Mouse (Mus musculus) kidney, postnatal 25 days (tissue): Measurements from ENCODE around the gene Mapk10.

Experiments used
- DNase-seq, 2 experiments: peaks; one replicate each; pipeline ENCODE4 v3.0.0; 2021; ENCODE audit warnings: mixed read lengths in 2 of 2

The Mapk10 gene

DNA sequence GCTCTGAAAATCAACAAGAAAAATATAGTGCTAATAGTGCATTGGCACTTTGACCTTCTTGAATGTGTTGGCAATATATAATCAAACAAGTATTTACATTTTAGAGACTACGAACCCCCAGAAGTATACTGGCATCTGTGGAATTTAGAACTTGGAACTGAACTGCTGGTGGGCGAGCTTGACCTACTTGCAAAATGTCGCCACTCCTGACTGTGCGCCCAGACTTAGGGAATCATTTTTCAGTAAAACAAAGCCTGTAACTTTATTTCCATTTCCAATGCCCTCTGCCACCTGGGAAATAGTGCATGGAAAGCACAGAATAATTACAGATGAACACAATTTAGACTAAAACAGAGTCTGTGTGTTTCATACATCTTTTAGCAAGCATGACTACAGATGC, 163.1 kb downstream of the Mapk10 start:
- no peak for DNase-seq

GRCm38 (mm10) chr5:103037752-103038151, 173.4 kb downstream of the Mapk10 start:
- no peak for DNase-seq

DNA sequence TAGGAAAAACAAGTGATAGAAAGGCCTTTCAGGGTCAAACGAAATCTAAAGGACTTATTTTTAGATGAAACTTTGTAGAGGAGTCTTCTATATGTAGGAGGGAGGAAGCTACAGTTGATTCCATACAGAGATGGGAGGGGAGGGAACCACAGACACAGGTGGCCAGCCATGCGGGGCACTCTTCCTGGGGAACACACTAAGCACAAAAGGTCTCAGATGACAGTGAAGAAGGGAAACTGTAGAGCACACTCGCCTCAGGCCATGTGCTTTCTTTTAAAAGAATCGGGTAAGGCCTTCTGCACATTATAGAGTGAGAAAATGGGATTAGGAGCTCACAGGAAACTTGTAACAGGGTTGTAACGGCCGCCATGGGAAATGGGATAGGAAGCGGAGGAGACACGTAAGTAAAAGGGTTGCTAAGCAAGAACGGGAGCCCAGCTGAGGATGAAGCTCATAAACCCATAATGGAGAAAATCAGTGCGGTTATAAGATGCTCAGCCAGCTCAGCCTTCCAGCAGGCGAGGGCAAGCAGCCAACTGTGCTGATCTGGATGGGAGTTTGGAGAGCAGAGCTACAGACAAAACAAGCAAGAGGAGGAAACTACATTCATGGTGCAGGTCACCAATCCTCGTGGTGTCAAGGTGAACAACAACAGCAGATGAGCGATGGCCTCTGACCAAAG, 182.1 kb downstream of the Mapk10 start:
- peak; percentile 21 to 42 for DNase-seq

GRCm38 (mm10) chr5:103022504-103023172, 188.5 kb downstream of the Mapk10 start:
- DNase-seq = no peak

DNA sequence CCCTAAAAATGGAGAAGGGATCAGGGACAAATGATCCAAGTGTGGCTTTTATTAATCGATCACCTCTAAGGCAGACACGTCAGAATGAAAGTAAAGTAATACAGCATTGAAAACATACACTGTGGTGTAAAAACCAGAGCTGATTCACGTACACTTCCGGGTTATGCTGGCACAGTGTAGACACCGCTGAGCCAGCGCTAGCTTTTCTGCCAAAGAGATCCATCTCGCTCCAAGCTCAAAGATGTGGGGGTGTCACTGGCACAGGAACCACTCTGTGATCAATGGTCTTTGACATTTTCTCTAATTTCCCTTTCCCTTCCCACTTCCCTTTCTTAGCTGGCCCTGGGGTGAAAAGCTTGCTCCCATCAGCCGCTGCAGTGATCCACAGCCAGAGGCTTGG, 189.7 kb downstream of the Mapk10 start:
- no peak for DNase-seq

DNA sequence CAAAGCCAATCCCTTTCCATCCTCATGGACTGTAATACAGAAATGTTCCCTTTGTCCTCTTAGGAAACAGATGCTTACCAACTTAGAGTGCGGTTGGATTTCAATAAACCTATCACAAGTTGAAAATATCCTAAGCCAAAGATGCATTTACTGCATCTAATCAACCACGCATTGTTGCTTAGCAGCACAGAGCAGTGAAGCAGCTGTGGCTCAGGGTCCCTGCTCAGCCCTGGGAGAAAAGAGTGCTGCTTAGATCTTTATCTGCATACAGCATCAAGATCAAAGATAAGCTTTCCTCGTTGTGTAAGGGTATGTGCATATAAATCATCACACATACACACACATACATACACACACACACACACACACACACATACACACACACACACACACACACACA, 190.2 kb downstream of the Mapk10 start:
- no peak for DNase-seq

- no peak for DNase-seq
Observed at GRCm38 (mm10) chr5:103020127-103020526, 191.0 kb downstream of the Mapk10 start.

DNA sequence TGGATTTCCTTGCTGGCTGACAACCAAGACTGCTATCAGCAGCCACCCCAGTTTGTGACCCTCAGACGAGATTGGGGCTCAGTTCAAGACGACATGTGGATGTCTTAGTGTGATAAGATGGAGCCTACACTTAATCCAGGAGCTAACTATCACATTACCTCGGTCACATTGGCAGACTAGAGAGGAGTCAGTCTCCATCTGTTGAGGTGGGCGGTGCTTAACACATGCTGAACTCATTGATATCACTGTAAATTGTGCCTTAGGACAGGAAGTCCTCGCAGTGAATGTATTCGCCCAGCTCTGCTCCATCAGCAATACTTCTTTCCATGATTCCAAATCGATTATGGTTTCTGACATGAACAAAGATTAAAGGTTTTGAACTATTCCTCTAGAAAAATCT, 193.5 kb downstream of the Mapk10 start:
- DNase-seq = no peak

DNA sequence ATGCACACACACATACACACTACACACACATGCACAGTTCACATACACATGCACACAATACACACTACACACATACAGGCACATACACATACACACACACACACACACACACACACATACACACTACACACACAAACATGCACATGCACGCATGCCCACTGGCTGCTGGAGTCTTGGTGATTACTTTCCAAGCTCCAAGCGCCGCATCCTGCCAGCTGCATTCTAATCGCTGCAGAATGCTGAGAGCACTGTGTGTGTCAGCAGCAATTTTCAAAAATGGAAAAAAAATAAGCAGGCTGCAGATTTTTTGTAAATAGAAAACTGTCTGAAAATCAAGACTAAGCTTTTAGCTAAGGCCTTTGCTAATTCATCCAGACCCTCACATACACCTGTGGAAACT, 196.8 kb downstream of the Mapk10 start:
- DNase-seq = no peak

GRCm38 (mm10) chr5:103008894-103009293, 202.2 kb downstream of the Mapk10 start:
- DNase-seq = no peak

DNA sequence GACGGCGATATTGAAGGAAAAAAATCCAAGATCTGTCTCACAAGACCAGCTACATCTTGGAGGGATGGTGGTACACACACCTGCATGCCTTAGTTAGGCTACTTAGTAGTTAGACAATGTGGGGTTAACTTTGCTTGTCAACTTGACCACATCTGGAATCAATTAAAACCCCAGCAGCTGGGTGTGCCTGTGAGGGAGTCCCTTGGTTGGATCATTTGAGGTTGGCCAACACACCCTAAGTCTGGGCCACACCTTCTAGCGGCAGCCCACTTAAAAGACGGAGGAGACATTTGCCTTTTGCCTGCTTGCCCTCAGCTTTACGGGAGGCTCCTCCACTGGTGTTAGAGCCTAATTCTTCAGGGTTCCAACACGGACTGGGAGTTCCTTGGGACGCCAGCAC, 209.0 kb downstream of the Mapk10 start:
- no peak for DNase-seq

DNA sequence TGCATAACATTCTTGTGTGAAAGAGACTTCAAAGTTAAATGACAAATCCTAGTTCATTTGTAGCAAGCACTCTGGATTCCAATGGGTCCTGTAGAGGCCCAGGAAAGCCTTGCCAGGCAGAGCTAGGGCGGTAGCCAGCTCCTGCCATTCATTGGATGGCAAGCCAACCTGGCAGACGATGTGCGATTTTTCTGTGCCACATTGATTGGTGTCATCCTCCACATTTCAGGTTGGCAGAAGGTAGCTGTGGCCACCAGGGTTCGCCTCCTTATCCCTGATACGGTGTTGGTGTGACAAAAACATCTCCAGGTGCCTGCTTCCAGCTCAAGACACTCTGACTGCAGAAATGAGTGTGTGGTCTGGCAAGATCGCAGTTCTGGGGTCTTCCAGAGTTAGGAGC, 210.6 kb downstream of the Mapk10 start:
- no peak for DNase-seq

- DNase-seq = no peak
Observed at GRCm38 (mm10) chr5:102998524-102998923, 212.6 kb downstream of the Mapk10 start.

- DNase-seq = no peak
Observed at GRCm38 (mm10) chr5:102997907-102998306, 213.2 kb downstream of the Mapk10 start.

DNA sequence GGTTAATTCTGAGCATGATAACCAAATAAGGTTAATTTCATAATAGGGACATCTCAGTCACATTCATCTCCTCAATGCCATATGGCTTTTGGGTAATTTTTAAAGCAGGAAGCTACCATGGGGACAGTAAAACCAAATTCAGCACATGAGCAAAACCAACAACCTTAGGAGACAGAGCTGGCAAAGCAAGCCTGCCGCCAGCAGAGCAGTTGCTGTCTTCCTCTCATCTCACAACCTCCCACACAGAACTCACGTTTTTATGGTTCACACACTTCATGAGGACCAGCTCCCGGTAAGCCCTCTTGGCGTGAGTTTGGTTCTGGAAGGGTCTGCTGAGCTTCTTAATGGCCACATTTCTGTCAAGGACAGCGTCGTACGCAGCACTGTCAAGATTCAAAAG, 214.8 kb downstream of the Mapk10 start:
- no peak for DNase-seq

DNA sequence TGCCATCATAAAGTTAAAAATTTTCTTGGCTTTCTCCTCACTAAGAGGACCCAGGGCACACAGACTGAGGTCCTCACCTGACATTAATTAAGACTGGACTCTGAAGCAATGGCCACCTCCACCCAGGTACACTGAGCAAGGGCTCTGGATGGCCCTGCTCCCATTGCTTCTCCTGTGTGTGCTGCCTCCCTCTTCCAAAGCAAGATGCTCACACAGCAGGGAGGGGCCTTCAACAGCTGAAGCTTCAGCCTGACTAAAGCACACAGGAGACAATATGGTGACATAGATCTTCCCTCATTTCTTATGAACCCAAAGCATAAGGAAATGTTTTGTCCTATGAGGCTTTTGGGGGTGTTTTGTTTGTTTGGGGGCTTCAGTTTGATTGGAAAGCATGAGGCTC, 215.2 kb downstream of the Mapk10 start:
- no peak for DNase-seq

DNA sequence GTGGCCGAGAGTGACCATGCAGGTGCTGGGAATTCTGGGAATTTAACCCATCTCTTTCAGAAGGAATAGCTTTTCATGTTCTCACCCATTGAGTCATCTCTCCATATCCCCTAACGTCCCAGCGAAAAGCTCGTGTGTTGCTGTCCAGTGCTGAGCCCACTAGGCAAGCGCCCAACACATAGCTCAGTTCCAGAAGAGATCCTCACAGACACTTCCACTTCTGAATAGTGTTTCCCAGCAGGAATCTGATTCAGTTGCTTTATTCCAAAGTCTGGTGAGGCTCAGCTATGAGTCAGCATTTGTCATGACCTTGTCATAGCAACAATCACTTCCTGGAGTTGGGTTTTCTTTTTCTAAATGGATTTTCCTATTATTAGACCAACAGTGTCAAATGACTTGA, 217.2 kb downstream of the Mapk10 start:
- peak in 1 of 2 experiments; percentile 22 for DNase-seq

- DNase-seq = no peak
Observed at GRCm38 (mm10) chr5:102991691-102992090, 219.4 kb downstream of the Mapk10 start.

GRCm38 (mm10) chr5:102978382-102978781, 232.8 kb downstream of the Mapk10 start:
- no peak for DNase-seq

- DNase-seq = no peak
Observed at GRCm38 (mm10) chr5:102977138-102977537, 234.0 kb downstream of the Mapk10 start.

- no peak for DNase-seq
Observed at GRCm38 (mm10) chr5:102976540-102976939, 234.6 kb downstream of the Mapk10 start.

DNA sequence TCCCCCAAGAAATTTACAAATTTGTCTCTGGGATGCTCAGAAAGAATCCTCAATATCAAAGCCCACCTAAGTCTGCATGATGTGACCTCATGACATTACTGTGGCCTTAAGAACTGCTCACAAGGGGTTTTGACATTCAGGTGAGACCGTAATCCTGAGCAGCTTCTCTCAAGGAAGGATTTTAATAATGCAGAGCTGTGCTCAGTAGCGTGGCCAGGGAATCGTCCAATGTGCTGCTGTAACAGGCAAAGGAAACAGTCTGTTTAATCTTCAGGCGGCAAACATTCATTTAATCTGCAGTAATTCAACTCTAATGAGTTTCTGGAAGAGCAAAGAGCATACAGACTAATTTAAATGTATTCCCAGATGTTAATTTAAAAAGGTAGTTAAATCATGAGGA, 236.7 kb downstream of the Mapk10 start:
- no peak for DNase-seq

DNA sequence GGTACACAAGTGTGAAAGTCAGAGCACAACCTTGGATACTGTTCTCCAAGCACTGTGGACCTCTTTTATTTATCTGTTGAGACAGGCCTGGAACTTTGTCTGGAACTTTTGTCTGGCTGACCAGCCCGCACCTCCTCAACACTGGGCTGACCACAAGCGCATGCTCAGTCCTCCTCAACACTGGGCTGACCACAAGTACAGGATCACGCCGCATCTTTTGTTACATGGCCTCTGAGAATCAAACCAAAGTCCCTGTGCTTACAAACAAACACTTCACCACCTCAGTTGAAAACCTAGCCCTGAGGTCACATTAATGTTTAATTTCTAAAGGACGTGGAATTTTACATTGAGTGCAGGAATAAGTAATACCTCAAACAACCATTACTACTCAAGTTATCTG, 246.7 kb downstream of the Mapk10 start:
- DNase-seq = peak; percentile 11 to 33

- DNase-seq = no peak
Observed at GRCm38 (mm10) chr5:102953414-102953813, 257.7 kb downstream of the Mapk10 start.

DNA sequence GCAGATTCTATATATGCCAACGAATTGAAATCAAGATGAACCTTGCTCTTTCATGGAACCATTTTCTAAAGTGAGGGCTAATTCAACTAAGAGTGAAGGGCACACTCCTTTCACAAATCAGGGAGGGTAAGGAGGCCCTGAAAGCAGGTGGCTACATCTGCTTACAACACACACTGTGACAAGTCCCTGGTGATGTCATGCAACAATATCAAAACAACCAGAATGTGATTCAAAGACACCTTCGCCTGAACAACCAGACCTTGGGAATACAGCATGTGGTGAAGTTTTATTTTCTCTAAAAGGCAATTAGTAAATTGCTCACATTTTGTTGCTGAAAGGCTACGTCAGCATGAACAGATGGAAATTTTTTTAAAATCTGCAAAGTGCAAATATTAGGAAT, 258.2 kb downstream of the Mapk10 start:
- no peak for DNase-seq
